Mouse (Mus musculus): ENCODE measurements around the gene Slc25a11. TPM values are rescaled to one million over a fixed set of nuclear protein-coding genes. Genes with fewer than 3 reads are reported as not detected.

The Slc25a11 gene
- polyA plus RNA-seq (2016; fragmentation: Nextera tagmentation; extraction: Ambion mirVana): 144 and 155 TPM in 2 replicates

DNA sequence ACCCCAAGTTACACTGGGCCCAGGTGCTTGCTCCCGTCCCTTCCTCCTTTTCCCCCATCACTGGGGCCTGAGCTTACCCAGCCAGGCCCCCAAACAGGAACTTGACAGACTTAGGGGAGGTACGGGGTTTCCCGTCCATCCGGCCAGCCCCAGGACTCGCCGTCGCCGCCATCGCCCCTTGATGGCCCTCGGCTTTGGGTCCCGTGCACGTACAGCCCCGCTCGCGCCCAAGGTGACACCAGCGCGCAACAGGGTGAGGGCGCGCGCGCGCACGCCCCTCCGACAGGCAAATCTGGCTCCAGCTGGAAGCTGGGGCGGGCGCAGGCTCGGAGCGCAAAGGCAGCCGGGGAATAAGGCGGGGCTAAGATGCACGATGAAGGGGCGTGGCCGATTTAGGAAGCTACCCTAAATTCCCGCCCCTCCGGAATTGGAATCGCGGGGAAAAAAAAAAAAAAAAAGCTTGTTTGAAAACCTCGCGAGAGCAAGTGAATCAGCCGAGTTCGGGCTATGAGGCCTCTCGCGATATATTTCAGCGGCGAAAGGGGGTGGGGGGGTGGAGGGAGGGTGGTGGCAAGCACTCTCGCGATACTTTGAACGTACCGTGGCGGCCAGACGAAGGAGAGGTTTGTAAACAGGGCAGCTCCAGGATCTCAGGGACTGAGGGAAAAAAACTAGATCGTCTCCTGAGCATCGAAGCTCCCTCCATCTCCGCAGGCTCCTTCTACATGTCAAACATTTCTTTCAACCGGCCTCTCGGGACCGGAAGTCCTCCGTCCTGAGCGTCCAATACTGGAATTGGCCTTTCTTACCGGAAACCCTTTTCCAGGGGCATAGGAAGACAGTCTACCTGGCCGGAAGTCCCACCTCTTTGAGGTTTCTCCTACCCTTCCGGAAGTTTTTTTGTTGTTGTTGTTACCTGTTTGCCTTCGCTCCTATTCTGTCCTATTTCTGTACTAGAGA is at the start of gene Slc25a11, which contains the start of gene Rnf167:
Gene Slc25a11 (minus strand): TSS at position 789 of the 960 bp plus-strand sequence.
Gene Rnf167 (plus strand): TSS at position 545 of the 960 bp plus-strand sequence.
- under 1% methylated on average over 63 of the region's 63 CpGs for WGBS
- H3K4me1 ChIP-seq (replicated peaks): peaks cover 59% of the 10 kb centered on the region
- DNase-seq (ENCODE audit: low spot score): peak; percentile 97
- H3K27me3 ChIP-seq (ENCODE audit: insufficient read depth, poor library complexity, severe bottlenecking): no peaks in the 10 kb centered on the region
- peak within 1 kb of the TSS; percentile 86 for H3K4me3 ChIP-seq
- peak within 1 kb of the TSS; percentile 92 for H3K27ac ChIP-seq
- H3K9me3 ChIP-seq: no peaks in the 10 kb centered on the region
- H3K36me3 ChIP-seq: peaks cover 69% of the 10 kb centered on the region

DNA sequence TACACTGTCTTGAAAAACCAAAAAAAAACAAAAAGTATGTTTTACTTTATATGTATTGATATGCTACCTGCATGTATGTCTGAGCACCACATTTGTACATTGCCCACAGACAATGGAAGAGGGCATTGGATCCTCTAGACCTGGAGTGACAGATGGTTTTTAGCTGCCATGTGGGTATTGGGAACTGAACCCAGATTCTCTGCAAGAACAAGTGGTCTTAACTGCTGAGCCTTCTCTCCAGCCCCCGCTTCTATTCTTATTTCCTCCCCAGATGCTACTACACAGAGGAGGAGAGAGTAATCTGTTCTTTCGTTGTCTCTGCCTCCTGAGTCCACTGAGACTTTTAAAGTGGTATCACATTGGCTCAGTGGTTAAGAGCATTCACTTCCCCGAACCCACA is 46.2 kb upstream of the Slc25a11 start:
- Histone ChIP-seq H3K9me3 (no peaks in the 10 kb centered on the region), H3K27me3 (ENCODE audit: insufficient read depth, poor library complexity, severe bottlenecking) (no peaks in the 10 kb centered on the region), H3K36me3 (no peaks in the 10 kb centered on the region), H3K4me1 (replicated peaks) (peaks cover 6% of the 10 kb centered on the region), H3K4me3 (no peak overlapping the region), H3K27ac (no peak overlapping the region)
- 79% methylated on average over 3 of the region's 3 CpGs for WGBS
- no peak for DNase-seq (ENCODE audit: low spot score)

DNA sequence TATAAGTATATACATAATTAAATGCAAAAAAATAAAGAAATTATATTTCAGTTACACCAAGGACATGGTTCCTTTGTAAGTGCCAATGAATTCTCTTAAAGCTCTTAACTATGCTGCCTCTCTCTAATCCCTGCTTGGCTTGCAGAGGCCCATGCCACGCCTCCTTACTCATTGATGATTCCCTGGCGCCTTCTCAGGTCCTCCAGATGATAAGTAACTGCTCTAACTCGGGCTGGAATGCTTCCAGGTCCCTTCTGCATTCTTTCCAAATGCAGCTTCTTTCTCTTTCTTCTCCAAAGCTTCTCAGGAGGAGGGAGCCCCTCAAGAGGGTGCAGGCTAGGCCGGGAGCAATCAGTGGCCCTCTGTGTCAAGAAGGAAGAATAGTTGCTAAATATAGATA is 42.3 kb upstream of the Slc25a11 start:
- no peak for DNase-seq (ENCODE audit: low spot score)
- peaks cover 12% of the 10 kb centered on the region for H3K36me3 ChIP-seq
- no peaks in the 10 kb centered on the region for H3K27me3 ChIP-seq (ENCODE audit: insufficient read depth, poor library complexity, severe bottlenecking)
- H3K4me1 ChIP-seq (replicated peaks): peaks cover 32% of the 10 kb centered on the region
- no peak overlapping the region for H3K4me3 ChIP-seq
- no peaks in the 10 kb centered on the region for H3K9me3 ChIP-seq
- no peak overlapping the region for H3K27ac ChIP-seq
- WGBS: 61% methylated on average over 4 of the region's 4 CpGs

DNA sequence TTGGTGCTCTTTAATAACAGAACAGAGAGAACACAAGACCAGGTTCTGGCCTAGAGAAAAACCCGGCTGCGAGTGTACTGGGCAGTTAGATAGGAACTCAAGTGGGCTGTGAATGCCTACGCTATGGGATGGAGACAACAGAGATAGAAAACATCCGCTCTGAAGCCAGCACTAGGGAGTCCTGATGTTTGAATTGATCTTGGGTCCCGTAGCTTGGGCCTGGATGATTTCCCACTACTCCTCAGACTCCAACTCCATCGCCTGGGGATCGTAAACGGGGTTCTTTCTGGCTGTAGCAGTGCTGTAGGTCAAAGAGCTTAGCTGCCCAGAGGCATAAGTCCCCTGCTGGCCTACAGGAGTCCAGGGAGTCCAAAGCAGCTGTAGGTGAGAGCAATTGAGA is 41.1 kb upstream of the Slc25a11 start:
- 10% methylated on average over 8 of the region's 8 CpGs for WGBS
- H3K36me3 ChIP-seq: peaks cover 24% of the 10 kb centered on the region
- H3K4me3 ChIP-seq: peak overlapping the region; percentile 82
- peak overlapping the region; percentile 92 for H3K27ac ChIP-seq
- no peak for DNase-seq (ENCODE audit: low spot score)
- H3K27me3 ChIP-seq (ENCODE audit: insufficient read depth, poor library complexity, severe bottlenecking): no peaks in the 10 kb centered on the region
- no peaks in the 10 kb centered on the region for H3K9me3 ChIP-seq
- H3K4me1 ChIP-seq (replicated peaks): peaks cover 32% of the 10 kb centered on the region

DNA sequence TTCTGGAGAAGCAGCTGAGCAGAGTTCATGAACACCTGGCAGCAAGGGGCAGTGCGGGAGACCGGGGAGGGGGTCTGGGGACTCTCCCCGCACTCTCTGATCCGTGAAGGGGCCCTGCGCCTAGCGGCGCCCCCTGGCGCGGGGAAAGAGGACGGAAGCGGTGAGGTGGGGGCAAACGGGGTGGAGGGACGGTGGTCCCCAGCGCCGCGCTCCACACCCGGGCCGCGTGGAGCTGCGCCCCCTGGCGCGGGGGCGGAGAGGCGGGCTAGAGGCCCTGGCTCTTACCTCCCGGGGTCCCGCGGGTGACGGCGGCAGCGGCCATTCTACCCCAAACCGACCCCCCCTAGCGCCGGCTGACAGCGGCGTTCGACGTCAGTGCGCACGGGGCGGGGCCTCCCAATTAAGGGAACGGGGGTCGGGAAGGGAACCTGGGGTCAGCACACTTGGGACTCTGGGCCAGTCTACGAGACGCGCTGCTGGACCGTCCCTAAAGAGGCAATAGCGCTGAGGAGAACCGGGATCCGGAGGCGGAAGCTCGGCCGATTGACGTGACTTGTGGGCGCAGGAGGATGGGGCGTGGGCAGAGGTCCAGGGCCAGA is 40.4 kb upstream of the Slc25a11 start, which contains the start of gene Camta2:
Gene Camta2 (minus strand): TSS at position 505 of the 599 bp plus-strand sequence.
- peak within 1 kb of the TSS; percentile 92 for H3K27ac ChIP-seq
- peak; percentile 88 for DNase-seq (ENCODE audit: low spot score)
- peaks cover 38% of the 10 kb centered on the region for H3K4me1 ChIP-seq (replicated peaks)
- under 1% methylated on average over 55 of the region's 55 CpGs for WGBS
- H3K27me3 ChIP-seq (ENCODE audit: insufficient read depth, poor library complexity, severe bottlenecking): no peaks in the 10 kb centered on the region
- H3K36me3 ChIP-seq: peaks cover 31% of the 10 kb centered on the region
- peak within 1 kb of the TSS; percentile 82 for H3K4me3 ChIP-seq
- H3K9me3 ChIP-seq: no peaks in the 10 kb centered on the region

DNA sequence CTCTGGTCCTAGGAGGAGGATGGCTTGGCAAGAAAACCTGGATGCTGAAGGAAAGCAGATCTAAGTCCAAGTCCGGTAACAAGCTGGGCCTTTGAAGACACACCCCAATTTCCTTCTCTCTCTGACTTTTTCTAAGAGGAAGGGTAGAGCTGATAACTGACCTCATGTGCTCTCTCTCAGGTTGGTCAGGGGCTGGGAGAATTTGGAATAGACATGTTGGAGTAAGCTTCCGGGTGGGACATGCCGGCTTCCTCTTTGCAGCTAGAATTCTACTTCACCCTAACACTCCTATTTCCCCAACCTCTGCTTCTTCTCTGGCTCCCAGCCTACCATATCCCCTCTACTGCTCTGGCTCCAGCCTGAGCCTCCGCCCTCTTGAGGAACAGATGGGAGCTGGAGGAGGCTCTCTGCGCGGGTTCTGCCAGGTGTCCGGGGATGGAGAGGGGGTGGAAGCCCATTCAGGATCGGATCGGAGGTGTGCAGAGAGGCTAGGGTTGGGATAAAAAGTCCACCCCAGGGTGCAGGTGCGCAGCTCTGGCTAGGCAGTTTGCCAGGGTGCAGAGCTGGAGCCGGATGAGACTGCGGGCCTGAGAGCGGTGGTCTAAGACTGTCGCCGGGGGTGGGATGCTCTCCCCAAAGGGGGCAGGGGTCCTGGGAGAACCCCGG is 39.8 kb upstream of the Slc25a11 start:
- WGBS: 6% methylated on average over 16 of the region's 16 CpGs

DNA sequence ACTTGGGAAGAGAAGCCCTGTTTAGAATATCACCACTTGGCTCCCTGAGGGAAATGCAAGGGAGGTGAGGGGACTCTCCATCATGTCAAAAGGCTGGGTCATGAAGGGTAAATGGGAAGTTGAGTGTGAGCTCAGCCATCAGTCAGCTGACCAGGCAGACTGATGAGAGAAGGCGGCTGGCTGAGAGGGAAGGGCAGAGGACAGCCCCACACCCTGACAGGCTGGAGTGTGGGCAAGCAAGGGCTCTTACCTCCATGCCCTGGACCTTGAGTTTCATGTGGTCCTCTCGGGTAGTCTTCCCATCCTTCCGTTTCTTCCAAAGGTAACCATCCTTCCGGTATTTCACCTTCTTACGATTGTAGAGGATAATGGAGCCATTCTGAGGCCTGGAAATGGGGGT is 36.4 kb upstream of the Slc25a11 start:
- no peaks in the 10 kb centered on the region for H3K9me3 ChIP-seq
- H3K27ac ChIP-seq: no peak overlapping the region
- no peak overlapping the region for H3K4me3 ChIP-seq
- no peak for DNase-seq (ENCODE audit: low spot score)
- peaks cover 56% of the 10 kb centered on the region for H3K36me3 ChIP-seq
- no peaks in the 10 kb centered on the region for H3K27me3 ChIP-seq (ENCODE audit: insufficient read depth, poor library complexity, severe bottlenecking)
- WGBS: 89% methylated on average over 5 of the region's 5 CpGs
- peaks cover 56% of the 10 kb centered on the region for H3K4me1 ChIP-seq (replicated peaks)

More for the DNA sequence above, 39.8 kb upstream of the Slc25a11 start:
- Histone ChIP-seq H3K4me3 (peak overlapping the region; percentile 82), H3K27ac (peak overlapping the region; percentile 92), H3K9me3 (no peaks in the 10 kb centered on the region), H3K36me3 (peaks cover 36% of the 10 kb centered on the region), H3K4me1 (replicated peaks) (peaks cover 45% of the 10 kb centered on the region), H3K27me3 (ENCODE audit: insufficient read depth, poor library complexity, severe bottlenecking) (no peaks in the 10 kb centered on the region)
- no peak for DNase-seq (ENCODE audit: low spot score)

DNA sequence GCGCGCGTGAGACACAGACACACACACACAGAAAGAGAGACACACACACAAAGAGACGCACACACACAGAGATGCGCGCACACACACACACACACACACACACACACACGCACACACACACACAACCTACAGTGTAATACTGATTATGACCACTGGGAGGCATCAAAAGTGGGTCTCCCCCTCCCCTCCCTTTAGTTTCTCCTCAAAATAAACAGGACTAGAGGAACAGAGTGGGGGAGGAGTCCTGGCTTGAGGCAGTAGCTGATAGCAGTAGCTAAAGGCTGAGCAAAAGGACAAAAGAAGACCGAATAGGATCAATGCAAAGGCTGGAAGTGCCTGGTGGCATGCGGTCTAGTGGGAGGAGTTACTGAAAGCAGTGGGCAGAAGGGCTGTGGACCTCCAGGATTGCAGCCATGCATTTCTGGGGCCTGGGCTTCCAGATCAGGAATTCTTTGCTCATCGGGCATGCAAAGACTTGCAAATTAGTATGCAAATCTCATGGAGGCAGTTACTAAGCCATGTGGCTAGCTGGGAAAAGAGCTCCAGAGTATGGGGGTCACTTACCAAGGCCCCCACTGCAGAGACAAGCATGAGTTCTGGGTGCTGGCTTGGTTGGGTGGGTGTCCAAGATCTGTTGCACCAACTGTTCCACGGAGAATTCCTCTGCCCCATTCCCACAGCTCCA is 34.8 kb upstream of the Slc25a11 start:
- H3K9me3 ChIP-seq: no peaks in the 10 kb centered on the region
- peak overlapping the region; percentile 81 for H3K27ac ChIP-seq
- peak; percentile 72 for DNase-seq (ENCODE audit: low spot score)
- peaks cover 45% of the 10 kb centered on the region for H3K4me1 ChIP-seq (replicated peaks)
- H3K36me3 ChIP-seq: peaks cover 62% of the 10 kb centered on the region
- WGBS: 13% methylated on average over 11 of the region's 11 CpGs
- peak overlapping the region; percentile 20; the same call in 1 of the 2 replicates for H3K4me3 ChIP-seq
- no peaks in the 10 kb centered on the region for H3K27me3 ChIP-seq (ENCODE audit: insufficient read depth, poor library complexity, severe bottlenecking)

DNA sequence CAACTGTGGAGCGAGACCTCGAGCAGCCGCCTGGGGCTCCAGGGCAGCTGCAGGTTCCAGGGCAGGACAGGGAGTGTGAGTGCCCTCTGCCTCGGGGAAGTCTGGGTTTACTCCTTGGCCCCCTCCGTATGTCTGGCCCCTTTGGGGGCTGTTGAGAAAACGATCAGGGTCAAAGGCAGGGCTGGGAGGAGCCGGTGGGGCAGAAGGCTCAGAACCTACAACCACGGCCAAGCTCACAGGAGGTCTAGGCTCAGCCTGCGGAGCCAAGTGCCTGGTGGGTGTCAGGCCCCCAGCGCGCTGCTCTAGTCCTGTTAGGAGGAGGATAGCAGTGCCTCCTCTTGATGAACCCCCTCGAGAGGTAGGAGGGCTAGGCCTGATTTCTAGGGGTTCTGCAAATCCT is 33.9 kb upstream of the Slc25a11 start:
- H3K4me1 ChIP-seq (replicated peaks): peaks cover 36% of the 10 kb centered on the region
- no peaks in the 10 kb centered on the region for H3K27me3 ChIP-seq (ENCODE audit: insufficient read depth, poor library complexity, severe bottlenecking)
- H3K27ac ChIP-seq: peak overlapping the region; percentile 81
- WGBS: 55% methylated on average over 12 of the region's 12 CpGs
- 0 out of 2 replicates have a peak overlapping the region, but pooled peaks have one; percentile 0 for H3K4me3 ChIP-seq
- peaks cover 69% of the 10 kb centered on the region for H3K36me3 ChIP-seq
- DNase-seq (ENCODE audit: low spot score): no peak
- no peaks in the 10 kb centered on the region for H3K9me3 ChIP-seq

DNA sequence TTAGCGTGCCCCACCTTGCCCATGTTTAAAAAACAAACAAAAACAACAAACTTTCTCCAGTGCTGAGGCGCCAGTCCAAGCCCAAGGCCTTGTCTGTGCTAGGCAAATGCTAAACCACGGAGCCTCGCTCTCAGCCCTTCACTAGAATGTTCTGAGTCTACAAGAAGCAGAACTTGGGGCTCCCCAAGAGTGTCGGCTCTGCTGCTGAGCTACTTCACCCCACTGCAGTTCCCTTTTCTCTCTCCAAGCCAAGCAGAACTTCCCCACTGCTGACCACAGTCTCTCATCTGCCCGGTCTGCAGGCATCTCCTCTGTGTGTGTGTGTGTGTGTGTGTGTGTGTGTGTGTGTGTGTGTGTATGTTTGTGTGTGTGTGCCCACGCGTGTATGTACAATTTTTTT is 32.6 kb upstream of the Slc25a11 start:
- Histone ChIP-seq H3K9me3 (no peaks in the 10 kb centered on the region), H3K27me3 (ENCODE audit: insufficient read depth, poor library complexity, severe bottlenecking) (no peaks in the 10 kb centered on the region), H3K4me3 (no peak overlapping the region), H3K4me1 (replicated peaks) (peaks cover 34% of the 10 kb centered on the region), H3K36me3 (peaks cover 73% of the 10 kb centered on the region), H3K27ac (no peak overlapping the region)
- DNase-seq (ENCODE audit: low spot score): no peak
- 84% methylated on average over 8 of the region's 8 CpGs for WGBS

DNA sequence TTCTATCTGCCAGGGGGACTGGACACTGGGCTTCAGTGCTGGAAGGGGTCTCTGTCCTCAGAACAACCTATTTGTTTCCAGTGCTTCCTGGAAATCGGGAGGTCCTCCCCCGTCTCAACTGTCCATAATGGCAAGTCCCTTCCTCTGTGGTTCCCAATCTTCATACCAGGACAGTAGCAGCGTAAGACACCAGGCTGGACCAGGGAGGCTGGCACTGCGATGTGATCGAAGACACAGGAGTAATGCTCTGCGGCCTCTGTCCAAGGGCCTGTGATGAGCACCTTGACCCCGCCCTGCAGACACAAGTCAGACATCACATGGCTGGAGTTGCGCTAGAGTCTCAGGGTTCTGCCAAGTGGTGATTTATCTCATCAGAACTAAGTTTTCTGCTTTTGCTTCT is 32.1 kb upstream of the Slc25a11 start:
- DNase-seq (ENCODE audit: low spot score): no peak
- H3K27me3 ChIP-seq (ENCODE audit: insufficient read depth, poor library complexity, severe bottlenecking): no peaks in the 10 kb centered on the region
- no peak overlapping the region for H3K27ac ChIP-seq
- no peak overlapping the region for H3K4me3 ChIP-seq
- no peaks in the 10 kb centered on the region for H3K9me3 ChIP-seq
- peaks cover 35% of the 10 kb centered on the region for H3K4me1 ChIP-seq (replicated peaks)
- WGBS: 97% methylated on average over 8 of the region's 8 CpGs
- H3K36me3 ChIP-seq: peaks cover 71% of the 10 kb centered on the region

DNA sequence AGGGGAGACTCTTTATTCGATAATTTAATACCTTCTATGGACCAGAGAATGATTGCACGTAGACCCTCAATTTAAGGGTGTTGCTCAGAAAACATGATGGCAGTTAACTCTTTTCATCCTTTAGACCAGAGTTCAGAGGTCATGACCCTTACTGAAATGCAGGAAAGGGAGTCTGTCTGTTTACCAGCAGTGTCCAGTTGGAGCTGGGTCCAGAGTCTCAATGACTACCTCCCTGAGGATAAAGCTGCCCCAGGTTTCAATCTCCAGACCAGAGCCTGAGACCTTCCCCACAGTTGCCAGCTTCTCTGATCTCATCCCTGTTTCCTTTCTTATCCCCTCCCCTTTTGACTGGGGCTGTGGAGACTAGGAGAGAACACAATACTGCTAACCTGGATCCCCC is 31.3 kb upstream of the Slc25a11 start:
- H3K4me3 ChIP-seq: no peak overlapping the region
- H3K27ac ChIP-seq: no peak overlapping the region
- no peaks in the 10 kb centered on the region for H3K9me3 ChIP-seq
- 60% methylated on average over 2 of the region's 2 CpGs for WGBS
- peaks cover 71% of the 10 kb centered on the region for H3K36me3 ChIP-seq
- DNase-seq (ENCODE audit: low spot score): no peak
- peaks cover 42% of the 10 kb centered on the region for H3K4me1 ChIP-seq (replicated peaks)
- no peaks in the 10 kb centered on the region for H3K27me3 ChIP-seq (ENCODE audit: insufficient read depth, poor library complexity, severe bottlenecking)
